Mouse (Mus musculus): ENCODE results near the gene A030005K14Rik. TPM values are rescaled to one million over a fixed set of nuclear protein-coding genes. Genes with fewer than 3 reads are reported as not detected.

Gene A030005K14Rik
- polyA plus RNA-seq, 1 experiment from 2014 or later = not detected

DNA sequence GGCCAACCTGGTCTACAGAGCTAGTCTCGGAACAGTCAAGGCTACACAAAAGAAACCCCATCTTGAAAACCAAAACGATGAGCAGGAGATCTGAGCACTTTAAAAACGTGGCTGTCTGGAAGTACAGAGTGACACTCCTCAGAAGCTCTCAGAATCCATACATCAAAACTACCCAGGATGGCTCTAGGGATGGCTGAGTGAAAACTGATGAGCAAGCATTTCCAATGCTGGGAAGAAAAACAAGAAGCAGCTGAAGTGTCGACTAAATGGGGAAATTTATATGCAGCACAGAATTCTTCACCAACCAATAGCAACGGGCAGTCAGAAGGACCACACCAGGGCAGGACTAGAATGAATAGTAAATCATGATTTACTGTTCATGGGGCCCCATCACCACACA lies 24.7 kb downstream of the A030005K14Rik start:
- H3K9me3 ChIP-seq (replicated peaks) = no peaks in the 10 kb centered on the region
- H3K36me3 ChIP-seq (replicated peaks) = no peaks in the 10 kb centered on the region
- WGBS (ENCODE audit: insufficient replicate concordance) = 41% methylated on average over 5 of the region's 5 CpGs
- no peak overlapping the region for H3K4me3 ChIP-seq (replicated peaks)
- H3K27me3 ChIP-seq = peaks cover 3% of the 10 kb centered on the region; the same call in 1 of the 2 replicates
- H3K9ac ChIP-seq = no peak overlapping the region
- no peak for ATAC-seq (ENCODE audit: insufficient read depth)
- H3K4me2 ChIP-seq = no peak overlapping the region
- H3K4me1 ChIP-seq (replicated peaks) = no peaks in the 10 kb centered on the region
- no peak overlapping the region for H3K27ac ChIP-seq (replicated peaks)

GRCm38 (mm10) chr1:83032508-83032907 lies 26.7 kb downstream of the A030005K14Rik start:
- Histone ChIP-seq H3K27me3 (0 out of 2 replicates have a peak, but pooled peaks cover 3% of the 10 kb centered on the region), H3K27ac (replicated peaks) (no peak overlapping the region), H3K4me1 (replicated peaks) (no peaks in the 10 kb centered on the region), H3K4me2 (no peak overlapping the region), H3K9ac (no peak overlapping the region), H3K36me3 (replicated peaks) (no peaks in the 10 kb centered on the region), H3K4me3 (replicated peaks) (no peak overlapping the region), H3K9me3 (replicated peaks) (no peaks in the 10 kb centered on the region)
- 70% methylated on average over 6 of the region's 6 CpGs for WGBS (ENCODE audit: insufficient replicate concordance)
- no peak for ATAC-seq (ENCODE audit: insufficient read depth)

- no peak overlapping the region for H3K9ac ChIP-seq
- no peak overlapping the region for H3K27ac ChIP-seq (replicated peaks)
- 43% methylated on average over 1 of the region's 1 CpGs for WGBS (ENCODE audit: insufficient replicate concordance)
- no peak overlapping the region for H3K4me3 ChIP-seq (replicated peaks)
- H3K36me3 ChIP-seq (replicated peaks) = no peaks in the 10 kb centered on the region
- H3K4me2 ChIP-seq = no peak overlapping the region
- ATAC-seq (ENCODE audit: insufficient read depth) = no peak
- H3K9me3 ChIP-seq (replicated peaks) = no peaks in the 10 kb centered on the region
- H3K4me1 ChIP-seq (replicated peaks) = no peaks in the 10 kb centered on the region
- H3K27me3 ChIP-seq = 0 out of 2 replicates have a peak, but pooled peaks cover 3% of the 10 kb centered on the region
Observed at GRCm38 (mm10) chr1:83031950-83032349, 27.2 kb downstream of the A030005K14Rik start.

GRCm38 (mm10) chr1:83016556-83016955 lies 42.6 kb downstream of the A030005K14Rik start:
- 26% methylated on average over 1 of the region's 1 CpGs for WGBS (ENCODE audit: insufficient replicate concordance)
- Histone ChIP-seq H3K9me3 (replicated peaks) (no peaks in the 10 kb centered on the region), H3K36me3 (replicated peaks) (no peaks in the 10 kb centered on the region), H3K9ac (no peak overlapping the region), H3K4me1 (replicated peaks) (no peaks in the 10 kb centered on the region), H3K4me3 (replicated peaks) (no peak overlapping the region), H3K27me3 (no peaks in the 10 kb centered on the region), H3K27ac (replicated peaks) (no peak overlapping the region), H3K4me2 (no peak overlapping the region)
- no peak for ATAC-seq (ENCODE audit: insufficient read depth)

DNA sequence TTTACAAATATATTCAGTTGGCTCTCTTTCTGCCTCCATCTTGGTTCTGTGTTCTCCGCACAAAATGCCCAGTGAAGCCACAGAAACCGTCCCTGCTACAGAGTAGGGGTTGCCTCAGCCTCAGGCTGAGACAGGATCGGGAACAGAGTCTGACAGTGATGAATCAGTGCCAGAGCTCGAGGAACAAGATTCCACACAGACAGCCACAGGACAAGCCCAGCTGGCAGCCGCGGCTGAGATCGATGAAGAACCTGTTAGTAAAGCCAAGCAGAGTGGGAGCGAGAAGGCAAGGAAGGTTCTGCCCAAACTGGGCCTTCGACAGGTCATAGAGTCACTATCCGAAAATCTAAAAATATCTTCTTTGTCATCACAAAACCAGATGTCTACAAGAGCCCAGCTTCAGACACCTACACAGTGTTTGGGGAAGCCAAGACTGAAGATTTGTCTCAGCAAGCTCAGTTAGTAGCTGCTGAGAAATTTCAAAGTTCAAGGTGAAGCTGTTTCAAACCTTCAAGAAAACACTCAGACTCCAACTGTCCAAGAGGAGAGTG lies 43.8 kb downstream of the A030005K14Rik start:
- Histone ChIP-seq H3K27me3 (no peaks in the 10 kb centered on the region), H3K4me3 (replicated peaks) (no peak overlapping the region), H3K9ac (no peak overlapping the region), H3K4me2 (no peak overlapping the region), H3K36me3 (replicated peaks) (no peaks in the 10 kb centered on the region), H3K4me1 (replicated peaks) (no peaks in the 10 kb centered on the region), H3K27ac (replicated peaks) (no peak overlapping the region), H3K9me3 (replicated peaks) (no peaks in the 10 kb centered on the region)
- no peak for ATAC-seq (ENCODE audit: insufficient read depth)
- 60% methylated on average over 10 of the region's 10 CpGs for WGBS (ENCODE audit: insufficient replicate concordance)

GRCm38 (mm10) chr1:83014477-83014876 lies 44.7 kb downstream of the A030005K14Rik start:
- no peaks in the 10 kb centered on the region for H3K27me3 ChIP-seq
- H3K4me2 ChIP-seq = no peak overlapping the region
- no peaks in the 10 kb centered on the region for H3K4me1 ChIP-seq (replicated peaks)
- H3K36me3 ChIP-seq (replicated peaks) = no peaks in the 10 kb centered on the region
- ATAC-seq (ENCODE audit: insufficient read depth) = no peak
- WGBS (ENCODE audit: insufficient replicate concordance) = 68% methylated on average over 3 of the region's 3 CpGs
- H3K9ac ChIP-seq = no peak overlapping the region
- H3K9me3 ChIP-seq (replicated peaks) = no peaks in the 10 kb centered on the region
- no peak overlapping the region for H3K4me3 ChIP-seq (replicated peaks)
- no peak overlapping the region for H3K27ac ChIP-seq (replicated peaks)

Other genes with a start within 250 kb of the A030005K14Rik start
- 46.3 and 46.5 TPM in 2 replicates for gene Agfg1, start 219.9 kb downstream of the A030005K14Rik start, polyA plus RNA-seq (2015; fragmentation: Nextera tagmentation; extraction: Ambion mirVana)
- gene A030005L19Rik, start 146.1 kb downstream of the A030005K14Rik start, polyA plus RNA-seq (2015; fragmentation: Nextera tagmentation; extraction: Ambion mirVana) = 0.15 and 0.29 TPM in 2 replicates
- gene A030014E15Rik, start 134.5 kb downstream of the A030005K14Rik start, polyA plus RNA-seq (2015; fragmentation: Nextera tagmentation; extraction: Ambion mirVana) = not detected in 2 replicates
- gene Gm6217, start 128.0 kb downstream of the A030005K14Rik start, polyA plus RNA-seq (2015; fragmentation: Nextera tagmentation; extraction: Ambion mirVana) = not detected in 2 replicates
- not detected in 2 replicates for gene A030003K21Rik, start 116.0 kb downstream of the A030005K14Rik start, polyA plus RNA-seq (2015; fragmentation: Nextera tagmentation; extraction: Ambion mirVana)
- gene Gm7544, start 103.4 kb downstream of the A030005K14Rik start, polyA plus RNA-seq (2015; fragmentation: Nextera tagmentation; extraction: Ambion mirVana) = not detected in 2 replicates
- gene Gm47955, start 99.1 kb downstream of the A030005K14Rik start, polyA plus RNA-seq (2015; fragmentation: Nextera tagmentation; extraction: Ambion mirVana) = not detected in 2 replicates
- gene Gm47959, start 58.8 kb downstream of the A030005K14Rik start, polyA plus RNA-seq (2015; fragmentation: Nextera tagmentation; extraction: Ambion mirVana) = not detected in 2 replicates
- 0.05 TPM in 1 of 2 replicates, not detected in the other for gene Slc19a3, start 20.9 kb downstream of the A030005K14Rik start, polyA plus RNA-seq (2015; fragmentation: Nextera tagmentation; extraction: Ambion mirVana)
- gene Krtap28-10, start 16.9 kb downstream of the A030005K14Rik start, polyA plus RNA-seq (2015; fragmentation: Nextera tagmentation; extraction: Ambion mirVana) = not detected in 2 replicates
- gene Gm47969, start 14.4 kb downstream of the A030005K14Rik start, polyA plus RNA-seq (2015; fragmentation: Nextera tagmentation; extraction: Ambion mirVana) = not detected in 2 replicates
- not detected in 2 replicates for gene Krtap28-13, start 1.6 kb upstream of the A030005K14Rik start, polyA plus RNA-seq (2015; fragmentation: Nextera tagmentation; extraction: Ambion mirVana)
- gene Ccl20, start 57.4 kb upstream of the A030005K14Rik start, polyA plus RNA-seq (2015; fragmentation: Nextera tagmentation; extraction: Ambion mirVana) = not detected in 2 replicates
- not detected in 2 replicates for gene Daw1, start 100.4 kb upstream of the A030005K14Rik start, polyA plus RNA-seq (2015; fragmentation: Nextera tagmentation; extraction: Ambion mirVana)

Measured in liver, embryonic 15.5 days (tissue).